In the genomic region with DNA sequence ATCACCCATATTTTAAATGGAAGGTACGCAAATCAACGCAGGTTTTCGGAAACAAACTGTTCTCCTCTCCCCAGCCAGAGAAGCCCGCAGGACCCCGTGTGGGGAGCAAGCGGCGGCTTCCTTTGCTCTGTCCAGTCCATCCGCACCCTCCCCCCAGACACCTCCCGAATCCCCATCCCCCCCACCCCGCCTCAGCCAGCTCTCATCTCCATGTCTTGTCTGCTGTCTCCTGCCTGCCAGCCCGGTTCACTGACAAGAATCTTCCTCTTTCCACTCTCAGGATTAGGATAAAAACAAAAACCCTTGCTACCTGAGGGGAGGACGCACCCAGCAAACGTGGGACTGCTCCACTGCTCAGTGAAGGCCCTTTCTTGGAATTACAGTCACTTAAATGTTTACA, we compare ENCODE assay signal across 19 mouse cellular contexts. TPM values are rescaled to one million over a fixed set of nuclear protein-coding genes. Genes with fewer than 3 reads are reported as not detected.
DNase-seq lines count a peak whose midpoint lies in the region; ATAC-seq and TF ChIP-seq lines count a peak whose summit lies in the region.
"Had no signal": no experiment of that assay in that cellular context is flagged by ENCODE, and none has a peak within 500 bp of the region (broad histone marks: within the 10 kb centered on the region; RNA-seq: fewer than 3 reads in every experiment).

No protein-coding gene starts in this region.

- H3K27me3 ChIP-seq in intestine, embryonic 15.5 days (replicated peaks): no peaks in the 10 kb centered on the region
- H3K27me3 ChIP-seq in intestine, postnatal 0 days (replicated peaks; ENCODE audit: control insufficient read depth, insufficient read depth, low read length): no peaks in the 10 kb centered on the region
- peaks cover 49% of the 10 kb centered on the region for H3K27me3 ChIP-seq in midbrain, embryonic 10.5 days (ENCODE audit: low read depth, poor library complexity, severe bottlenecking)
- no peaks in the 10 kb centered on the region for H3K27me3 ChIP-seq in midbrain, postnatal 0 days (ENCODE audit: insufficient read depth, low read length)
- H3K27me3 ChIP-seq: CH12.LX; neural tube, embryonic 12.5 days; stomach, embryonic 15.5 days had no signal

- no peaks in the 10 kb centered on the region for H3K9me3 ChIP-seq in intestine, embryonic 15.5 days
- no peaks in the 10 kb centered on the region for H3K9me3 ChIP-seq in intestine, postnatal 0 days (ENCODE audit: control insufficient read depth)
- no peaks in the 10 kb centered on the region for H3K9me3 ChIP-seq in midbrain, embryonic 10.5 days (replicated peaks)
- no peaks in the 10 kb centered on the region for H3K9me3 ChIP-seq in midbrain, postnatal 0 days (ENCODE audit: low read length)
- H3K9me3 ChIP-seq: forebrain, embryonic 12.5 days; neural tube, embryonic 12.5 days; stomach, embryonic 15.5 days had no signal

- no peak overlapping the region for H3K9ac ChIP-seq in intestine, embryonic 15.5 days
- no peak overlapping the region for H3K9ac ChIP-seq in intestine, postnatal 0 days (ENCODE audit: low read depth, low read length)
- H3K9ac ChIP-seq in midbrain, postnatal 0 days (replicated peaks; ENCODE audit: low read length, poor library complexity, severe bottlenecking): no peak overlapping the region
- H3K9ac ChIP-seq: forebrain, embryonic 12.5 days; neural tube, embryonic 12.5 days; stomach, embryonic 15.5 days had no signal

- no peak overlapping the region for H3K4me3 ChIP-seq in intestine, embryonic 15.5 days (replicated peaks)
- no peak overlapping the region for H3K4me3 ChIP-seq in intestine, postnatal 0 days (ENCODE audit: low read depth, low read length)
- H3K4me3 ChIP-seq in midbrain, embryonic 10.5 days: peak overlapping the region; percentile 23
- no peak overlapping the region for H3K4me3 ChIP-seq in midbrain, postnatal 0 days (ENCODE audit: low read depth, low read length)
- H3K4me3 ChIP-seq: forebrain, embryonic 12.5 days; heart, adult 2 months; neural tube, embryonic 12.5 days; stomach, embryonic 15.5 days had no signal

- H3K4me2 ChIP-seq in intestine, embryonic 15.5 days (replicated peaks): 0 out of 2 replicates have a peak overlapping the region, but pooled peaks have one; percentile 3
- H3K4me2 ChIP-seq in intestine, postnatal 0 days (replicated peaks; ENCODE audit: low read depth): no peak overlapping the region
- no peak overlapping the region for H3K4me2 ChIP-seq in midbrain, postnatal 0 days (ENCODE audit: low read depth, low read length, poor library complexity, severe bottlenecking)
- H3K4me2 ChIP-seq: forebrain, embryonic 12.5 days; liver, embryonic 11.5 days; neural tube, embryonic 12.5 days had no signal

- no peak for TF ChIP-seq CTCF in intestine, postnatal 0 days (IDR thresholded peaks at IDR 0.05; ENCODE audit: low read depth)
- no peak for TF ChIP-seq CTCF in midbrain, postnatal 0 days (IDR thresholded peaks at IDR 0.05)

- peaks cover 5% of the 10 kb centered on the region; the same call in 1 of the 2 replicates for H3K4me1 ChIP-seq in intestine, embryonic 15.5 days (replicated peaks)
- H3K4me1 ChIP-seq in intestine, postnatal 0 days (replicated peaks; ENCODE audit: control insufficient read depth, insufficient read depth, low read length): no peaks in the 10 kb centered on the region
- H3K4me1 ChIP-seq in midbrain, embryonic 10.5 days: peaks cover 34% of the 10 kb centered on the region
- no peaks in the 10 kb centered on the region for H3K4me1 ChIP-seq in midbrain, postnatal 0 days (ENCODE audit: insufficient read depth, low read length)
- H3K4me1 ChIP-seq: neural tube, embryonic 12.5 days had no signal

- DNase-seq in heart, adult 11 months: peak; percentile 68
- DNase-seq in heart, postnatal 4 days: no peak
- DNase-seq in midbrain, embryonic 10.5 days (ENCODE audit: low spot score): no peak
- no peak for DNase-seq in midbrain, postnatal 0 days (ENCODE audit: low spot score)
- DNase-seq in frontal cortex, adult 2 months (ENCODE audit: extremely low spot score in 1 of 2, low spot score in 1 of 2): no peak
- DNase-seq: adrenal gland, postnatal 25 days; cerebellum, adult 11 months; cerebellum, postnatal 10 days; gastrocnemius, postnatal 10 days; heart, adult 2 months; heart, postnatal 10 days; spleen, adult 18-20 months had no signal

- no peaks in the 10 kb centered on the region for H3K36me3 ChIP-seq in intestine, embryonic 15.5 days
- H3K36me3 ChIP-seq in intestine, postnatal 0 days (ENCODE audit: control insufficient read depth, insufficient read depth): no peaks in the 10 kb centered on the region
- H3K36me3 ChIP-seq in midbrain, embryonic 10.5 days: no peaks in the 10 kb centered on the region
- no peaks in the 10 kb centered on the region for H3K36me3 ChIP-seq in midbrain, postnatal 0 days (ENCODE audit: insufficient read depth, low read length)
- H3K36me3 ChIP-seq: forebrain, embryonic 12.5 days; neural tube, embryonic 12.5 days; stomach, embryonic 15.5 days had no signal

- no peak for ATAC-seq in intestine, embryonic 15.5 days
- no peak for ATAC-seq in intestine, postnatal 0 days
- ATAC-seq in midbrain, postnatal 0 days (ENCODE audit: low FRiP score): no peak

- 35% methylated on average over 13 of the region's 13 CpGs for WGBS in intestine, embryonic 15.5 days
- WGBS in intestine, postnatal 0 days: 39% methylated on average over 13 of the region's 13 CpGs
- 14% methylated on average over 13 of the region's 13 CpGs for WGBS in midbrain, embryonic 10.5 days
- WGBS in midbrain, postnatal 0 days: 30% methylated on average over 13 of the region's 13 CpGs

- no peak overlapping the region for H3K27ac ChIP-seq in intestine, embryonic 15.5 days
- no peak overlapping the region for H3K27ac ChIP-seq in intestine, postnatal 0 days (ENCODE audit: low read depth, low read length)
- no peak overlapping the region; the same call in 1 of the 2 replicates for H3K27ac ChIP-seq in midbrain, embryonic 10.5 days (replicated peaks)
- H3K27ac ChIP-seq in midbrain, postnatal 0 days (ENCODE audit: low read depth, low read length): no peak overlapping the region
- H3K27ac ChIP-seq: forebrain, embryonic 12.5 days; neural tube, embryonic 12.5 days had no signal

RNA-seq across cellular contexts. Expression of a gene that starts 27.3 kb away (rescaled TPM):
- 1 to 10 TPM; 1.2 to 1.6 TPM for total RNA-seq in heart, postnatal 4 days (2021)
- polyA plus RNA-seq in intestine, embryonic 15.5 days (2015; fragmentation: Nextera tagmentation; extraction: Ambion mirVana): 1.3 and 2.1 TPM in 2 replicates
- polyA plus RNA-seq in intestine, postnatal 0 days (2015; fragmentation: Nextera tagmentation; extraction: Ambion mirVana): 0.77 and 1.2 TPM in 2 replicates
- polyA plus RNA-seq in midbrain, embryonic 10.5 days (2016; fragmentation: Nextera tagmentation; extraction: Ambion mirVana): 1.5 and 1.6 TPM in 2 replicates
- 6.3 and 8.7 TPM in 2 replicates for total RNA-seq in midbrain, postnatal 0 days (2014; rRNA removed)
- polyA plus RNA-seq in midbrain, postnatal 0 days (2015; fragmentation: Nextera tagmentation; extraction: Ambion mirVana): 11.4 and 13.6 TPM in 2 replicates
- 11.6 and 15.1 TPM in 2 replicates for polyA plus RNA-seq in frontal cortex, adult 2 months (2012; rRNA removed)
